Mouse (Mus musculus) kidney, postnatal 0 days (tissue): ENCODE data around the gene Trmo. TPM values are rescaled to one million over a fixed set of nuclear protein-coding genes. Genes with fewer than 3 reads are reported as not detected.

Experiments used
- ATAC-seq: fragments of 200-750 bp; cut with Nextera tagmentation; replicated peaks from 2 replicates; pipeline ENCODE4 v1.8.0; 2017; ENCODE audit warnings: low read depth, moderate number of reproducible peaks, moderate TSS enrichment, moderate library complexity; ENCODE audit not compliant: low FRiP score
- DNase-seq: peaks from one replicate; pipeline ENCODE4 v3.0.0-alpha.2; 2016; ENCODE audit warnings: low spot score
- H3K27ac ChIP-seq: fragments of 300-500 bp; sonication (generic); 2 replicates; pipeline ENCODE4 v1.5.1; 2014; ENCODE audit warnings: mild to moderate bottlenecking
- H3K27me3 ChIP-seq: fragments of 300-500 bp; sonication (generic); 2 replicates; pipeline ENCODE4 v1.6.1; 2014; ENCODE audit warnings: low read length, mixed read lengths; ENCODE audit not compliant: insufficient read depth
- H3K36me3 ChIP-seq: fragments of 300-500 bp; sonication (generic); 2 replicates; pipeline ENCODE4 v1.6.1; 2014; ENCODE audit warnings: low read length, mixed read lengths; ENCODE audit not compliant: insufficient read depth
- H3K4me1 ChIP-seq: fragments of 300-500 bp; sonication (generic); replicated peaks from 2 replicates; pipeline ENCODE4 v1.6.1; 2014; ENCODE audit warnings: antibody characterized with exemption, low read length, mixed read lengths; ENCODE audit not compliant: insufficient read depth
- H3K4me2 ChIP-seq: fragments of 300-500 bp; sonication (generic); 2 replicates; pipeline ENCODE4 v1.6.1; 2014; ENCODE audit warnings: mild to moderate bottlenecking, low read length, moderate library complexity, mixed read lengths
- H3K4me3 ChIP-seq: fragments of 300-500 bp; sonication (generic); replicated peaks from 2 replicates; pipeline ENCODE4 v1.5.1; 2014; ENCODE audit warnings: low read depth, low read length
- H3K9ac ChIP-seq: fragments of 300-500 bp; sonication (generic); 2 replicates; pipeline ENCODE4 v1.6.1; 2014; ENCODE audit warnings: low read depth, low read length
- H3K9me3 ChIP-seq: fragments of 300-500 bp; sonication (generic); replicated peaks from 2 replicates; pipeline ENCODE4 v1.6.1; 2016; ENCODE audit warnings: low read length, inconsistent platforms, mixed read lengths
- CTCF ChIP-seq: IDR thresholded peaks from 2 replicates; pipeline ENCODE4 v1.5.1; 2016; ENCODE audit warnings: antibody characterized with exemption, low read depth, mild to moderate bottlenecking, moderate library complexity
- WGBS: fragments of 180-500 bp; shearing (Covaris S2); extraction: QIAGEN DNeasy Blood & Tissue Kit; methylation state at CpG from one replicate; pipeline ENCODE4 v1.1.7; 2014; 5-methylcytosine and 5-hydroxymethylcytosine counted together
- polyA plus RNA-seq: library from polyadenylated mRNA; unstranded; fragments of >200 nt; fragmentation: Nextera tagmentation; extraction: Ambion mirVana; gene quantifications from 2 replicates; pipeline ENCODE4 v1.2.1, GENCODE M21; 2015

The Trmo gene
- 9.6 and 10.1 TPM in 2 replicates for polyA plus RNA-seq

DNA sequence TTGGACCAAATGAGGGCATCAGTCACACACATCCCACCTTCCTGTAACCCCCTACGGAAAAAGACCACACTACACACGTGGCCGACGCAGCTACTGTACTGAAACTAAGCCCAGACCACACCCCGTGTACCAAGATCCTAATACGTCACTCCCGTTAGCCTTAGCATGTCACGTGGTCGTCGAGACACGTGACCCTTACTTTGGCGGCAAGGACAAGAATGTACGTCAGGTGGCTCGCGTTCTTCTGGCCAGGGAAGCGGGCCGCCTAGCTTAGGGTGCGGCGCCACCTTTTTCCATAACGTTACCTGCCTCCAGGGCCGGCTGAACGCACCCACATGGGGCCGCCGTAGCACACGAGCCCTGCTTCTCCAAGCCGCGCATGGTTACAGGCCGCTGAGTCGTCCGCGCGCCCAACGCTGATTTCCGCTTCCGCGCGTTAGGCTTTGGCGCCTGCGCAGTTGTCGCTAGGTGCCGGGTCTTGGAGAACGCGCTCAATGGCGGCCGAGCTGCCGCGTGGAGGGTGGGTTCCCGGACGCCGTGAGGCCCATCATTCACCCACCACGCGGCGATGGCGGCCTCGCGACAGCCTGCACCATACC is at the start of gene Trmo:
Gene Trmo, minus strand, starts transcription at position 425 of the 599 bp plus-strand sequence.
- WGBS, result under 1% methylated on average over 56 of the region's 56 CpGs
- ATAC-seq (peak; percentile 94), DNase-seq (peak; percentile 99)
- Histone ChIP-seq H3K36me3 (0 out of 2 replicates have a peak, but pooled peaks cover 5% of the 10 kb centered on the region), H3K9ac (peak within 1 kb of the TSS; percentile 68), H3K27ac (peak within 1 kb of the TSS; percentile 90), H3K4me2 (peak within 1 kb of the TSS; percentile 60), H3K27me3 (no peaks in the 10 kb centered on the region), H3K4me1 (no peaks in the 10 kb centered on the region; the same call in 1 of the 2 replicates), H3K9me3 (no peaks in the 10 kb centered on the region), H3K4me3 (peak within 1 kb of the TSS; percentile 52)
- no peak; the same call in 1 of the 2 replicates for TF ChIP-seq CTCF

DNA sequence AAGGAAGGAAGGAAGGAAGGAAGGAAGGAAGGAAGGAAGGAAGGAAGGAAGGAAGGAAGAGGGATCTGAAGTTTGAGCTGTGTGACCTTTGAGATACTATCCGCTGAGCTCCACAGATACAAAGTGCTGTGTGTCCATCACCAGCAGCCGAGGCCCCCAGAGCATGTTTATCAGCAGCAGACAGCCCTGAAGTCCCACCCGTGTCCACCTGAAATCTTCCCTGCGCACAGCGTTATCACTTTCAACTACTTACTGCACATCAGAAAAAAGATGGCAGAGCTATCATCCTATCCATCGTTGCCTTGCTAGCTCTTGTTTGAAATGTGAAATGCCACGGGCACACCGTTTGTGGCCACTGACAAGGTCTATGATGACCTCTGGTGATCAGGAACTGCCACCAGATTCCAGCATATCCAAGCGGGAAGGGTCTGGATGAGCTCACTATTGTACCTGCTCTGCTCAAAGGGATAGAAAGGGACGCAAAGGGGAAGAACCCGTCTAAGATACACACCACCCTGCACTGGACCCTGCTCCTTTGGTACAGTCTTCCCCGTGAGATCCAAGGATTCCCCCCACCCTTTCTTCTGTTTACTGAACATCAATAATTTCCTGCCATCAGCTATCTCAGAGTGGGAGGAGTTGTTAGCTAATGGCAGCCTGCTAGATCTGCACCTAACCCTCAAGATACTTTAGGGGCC is 43.3 kb upstream of the Trmo start:
- no peaks in the 10 kb centered on the region for H3K36me3 ChIP-seq
- DNase-seq, result no peak
- H3K9me3 ChIP-seq, result no peaks in the 10 kb centered on the region
- no peak overlapping the region for H3K4me3 ChIP-seq
- H3K27ac ChIP-seq, result no peak overlapping the region
- WGBS, result 88% methylated on average over 12 of the region's 12 CpGs
- TF ChIP-seq CTCF, result no peak
- no peak overlapping the region for H3K9ac ChIP-seq
- no peaks in the 10 kb centered on the region for H3K4me1 ChIP-seq
- no peaks in the 10 kb centered on the region for H3K27me3 ChIP-seq
- ATAC-seq, result no peak
- H3K4me2 ChIP-seq, result no peak overlapping the region

DNA sequence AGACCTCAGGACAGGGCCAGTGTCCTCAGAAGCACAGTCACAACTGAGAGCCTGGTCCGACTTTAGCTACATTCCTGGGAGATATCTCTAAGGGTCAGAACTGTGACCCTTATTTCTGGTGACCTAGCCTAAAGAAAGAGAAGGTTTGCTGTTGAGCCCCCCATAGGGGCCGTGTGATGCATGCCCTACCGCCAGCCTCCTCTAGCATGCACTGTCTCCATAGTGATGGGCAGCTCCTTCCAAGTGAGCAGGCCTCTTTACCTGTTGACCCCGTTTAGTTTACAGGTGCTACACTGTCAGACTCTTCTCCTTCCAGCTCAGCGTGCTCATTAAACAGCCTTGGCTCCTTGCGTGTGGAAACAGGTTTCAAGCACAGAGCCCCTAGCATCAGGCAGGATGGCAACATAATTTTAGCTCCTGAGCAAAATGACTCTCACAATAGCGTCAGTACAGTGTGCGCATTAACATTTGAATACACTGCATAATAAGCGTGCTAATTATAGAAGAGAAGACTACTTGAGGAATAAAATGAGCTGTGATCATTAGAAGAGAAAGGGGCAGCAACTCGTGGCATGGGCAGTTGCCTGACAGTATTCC is 39.8 kb upstream of the Trmo start:
- Histone ChIP-seq H3K36me3 (no peaks in the 10 kb centered on the region), H3K4me3 (no peak overlapping the region), H3K4me1 (no peaks in the 10 kb centered on the region), H3K9me3 (no peaks in the 10 kb centered on the region), H3K27me3 (no peaks in the 10 kb centered on the region), H3K4me2 (no peak overlapping the region), H3K9ac (no peak overlapping the region), H3K27ac (no peak overlapping the region)
- DNase-seq (no peak), ATAC-seq (no peak)
- 71% methylated on average over 10 of the region's 10 CpGs for WGBS
- no peak for TF ChIP-seq CTCF

DNA sequence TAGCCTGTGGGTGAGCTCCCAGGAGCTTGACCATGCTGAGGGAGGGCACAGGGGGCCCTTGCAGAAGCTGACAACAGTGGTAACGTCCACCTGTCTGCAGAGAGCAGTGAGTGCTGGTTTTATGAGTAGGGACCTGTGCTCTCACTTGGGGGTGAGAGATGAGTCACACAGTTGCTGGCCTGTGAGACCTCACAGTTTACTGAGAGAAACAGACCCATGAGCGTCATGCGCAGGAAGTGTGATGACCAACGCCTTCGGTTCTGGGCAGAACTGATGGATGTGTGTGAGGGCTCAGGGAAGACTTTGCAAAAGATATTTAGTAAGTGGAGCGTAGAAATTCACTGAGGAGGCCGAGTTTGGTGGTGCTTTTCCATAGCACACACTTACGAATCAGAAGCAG is 33.4 kb upstream of the Trmo start:
- DNase-seq (no peak), ATAC-seq (no peak)
- Histone ChIP-seq H3K4me3 (no peak overlapping the region), H3K4me1 (no peaks in the 10 kb centered on the region), H3K4me2 (no peak overlapping the region), H3K27me3 (no peaks in the 10 kb centered on the region), H3K9ac (no peak overlapping the region), H3K36me3 (no peaks in the 10 kb centered on the region), H3K9me3 (no peaks in the 10 kb centered on the region), H3K27ac (no peak overlapping the region)
- TF ChIP-seq CTCF, result no peak
- 61% methylated on average over 8 of the region's 8 CpGs for WGBS

DNA sequence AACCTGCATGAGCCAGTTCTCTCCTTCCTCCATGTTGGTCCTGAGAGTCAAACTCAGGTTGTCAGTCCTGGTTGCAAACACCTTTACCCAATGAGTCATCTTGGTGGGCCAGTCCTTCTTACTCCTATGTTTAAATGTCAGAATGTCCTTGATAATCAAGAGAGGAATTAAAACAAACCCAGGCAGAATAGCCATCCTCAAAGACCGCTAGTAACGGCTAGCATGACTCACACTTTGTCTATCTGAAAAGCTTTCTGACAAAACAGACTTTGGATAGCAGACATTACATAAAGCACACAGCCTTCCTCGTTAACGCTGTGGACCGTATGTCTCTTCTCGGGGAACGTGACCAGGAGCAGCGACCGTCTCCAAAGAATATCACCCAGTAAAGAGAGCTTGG is 29.6 kb upstream of the Trmo start:
- WGBS, result 88% methylated on average over 9 of the region's 9 CpGs
- no peak overlapping the region for H3K9ac ChIP-seq
- H3K4me2 ChIP-seq, result no peak overlapping the region
- H3K27ac ChIP-seq, result no peak overlapping the region
- no peaks in the 10 kb centered on the region for H3K4me1 ChIP-seq
- no peak for DNase-seq
- no peak for TF ChIP-seq CTCF
- no peak for ATAC-seq
- no peaks in the 10 kb centered on the region for H3K36me3 ChIP-seq
- H3K4me3 ChIP-seq, result no peak overlapping the region
- no peaks in the 10 kb centered on the region for H3K27me3 ChIP-seq
- no peaks in the 10 kb centered on the region for H3K9me3 ChIP-seq

DNA sequence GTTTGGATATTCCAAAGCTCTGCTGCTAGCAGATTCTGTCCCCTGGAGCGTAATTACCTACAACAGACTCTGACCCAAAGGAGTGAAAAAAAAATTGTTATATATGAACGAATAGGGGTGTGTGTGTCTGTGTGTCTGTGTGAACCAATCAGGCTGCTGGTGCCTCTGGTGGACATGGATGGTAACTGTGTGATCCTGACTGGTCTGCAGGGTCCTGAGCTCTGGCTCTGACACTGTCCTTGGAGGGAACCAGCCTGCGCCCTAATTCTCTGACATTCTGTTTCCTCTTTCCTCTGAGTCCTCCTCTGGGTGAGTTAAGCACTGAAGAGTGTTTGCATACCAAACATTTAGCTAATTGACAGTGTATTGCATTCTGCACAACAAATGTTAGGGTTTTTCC is 28.3 kb upstream of the Trmo start:
- H3K27me3 ChIP-seq, result no peaks in the 10 kb centered on the region
- no peak overlapping the region for H3K9ac ChIP-seq
- H3K4me1 ChIP-seq, result no peaks in the 10 kb centered on the region
- no peak overlapping the region for H3K4me3 ChIP-seq
- H3K27ac ChIP-seq, result no peak overlapping the region
- DNase-seq, result peak; percentile 11
- no peaks in the 10 kb centered on the region for H3K36me3 ChIP-seq
- TF ChIP-seq CTCF, result peak; percentile 42; the same call in 1 of the 2 replicates
- H3K9me3 ChIP-seq, result no peaks in the 10 kb centered on the region
- 50% methylated on average over 3 of the region's 3 CpGs for WGBS
- no peak overlapping the region for H3K4me2 ChIP-seq
- 0 out of 2 replicates have a peak, but pooled peaks have one; percentile 54 for ATAC-seq
